ENCODE assay signal across 26 mouse cellular contexts in genomic region chr6:90308839-90309778, GRCm38 (mm10). TPM values are rescaled to one million over a fixed set of nuclear protein-coding genes. Genes with fewer than 3 reads are reported as not detected.
DNase-seq lines count a peak whose midpoint lies in the region; ATAC-seq and TF ChIP-seq lines count a peak whose summit lies in the region.
"Had no signal": no experiment of that assay in that cellular context is flagged by ENCODE, and none has a peak within 500 bp of the region (broad histone marks: within the 10 kb centered on the region; RNA-seq: fewer than 3 reads in every experiment).

No protein-coding gene starts in this region.

- no peak overlapping the region for H3K4me2 ChIP-seq in limb, embryonic 11.5 days (ENCODE audit: low read depth, severe bottlenecking)
- H3K4me2 ChIP-seq in embryonic facial prominence, embryonic 15.5 days (replicated peaks): no peak overlapping the region
- no peak overlapping the region for H3K4me2 ChIP-seq in kidney, embryonic 14.5 days (replicated peaks; ENCODE audit: low read depth, low read length)
- H3K4me2 ChIP-seq: intestine, embryonic 15.5 days; limb, embryonic 15.5 days; lung, embryonic 14.5 days had no signal

- TF ChIP-seq POLR2A in ES-Bruce4 (IDR thresholded peaks at IDR 0.05; ENCODE audit: insufficient read depth, low read length): no peak

- no peak for TF ChIP-seq EP300 in ES-Bruce4 (IDR thresholded peaks at IDR 0.05; ENCODE audit: insufficient read depth, low read depth, low read length)

- no peak overlapping the region for H3K4me3 ChIP-seq in limb, embryonic 11.5 days (ENCODE audit: low read depth, low read length)
- no peak overlapping the region for H3K4me3 ChIP-seq in limb, embryonic 10.5 days
- H3K4me3 ChIP-seq in E14TG2a.4 (replicated peaks; ENCODE audit: low read length) (peak overlapping the region; percentile 70), ES-Bruce4 (ENCODE audit: low read depth, low read length) (peak overlapping the region; percentile 31)
- no peak overlapping the region for H3K4me3 ChIP-seq in embryonic facial prominence, embryonic 15.5 days (replicated peaks)
- H3K4me3 ChIP-seq in kidney, embryonic 14.5 days (ENCODE audit: low read length): no peak overlapping the region
- no peak overlapping the region for H3K4me3 ChIP-seq in forebrain, embryonic 10.5 days
- H3K4me3 ChIP-seq: hindbrain, embryonic 10.5 days; intestine, embryonic 15.5 days; limb, embryonic 15.5 days had no signal

- DNase-seq in limb, embryonic 11.5 days (ENCODE audit: low spot score): no peak
- no peak for DNase-seq in limb, embryonic 10.5 days (ENCODE audit: low spot score)
- DNase-seq in forebrain, embryonic 10.5 days (ENCODE audit: extremely low spot score, low spot score): no peak
- DNase-seq: adrenal gland, postnatal 14 days; cerebellum, adult 8-10 months; gastrocnemius, postnatal 25 days; kidney, adult 9 months; kidney, postnatal 36 days; layer of hippocampus, adult 9-11 months; lung, embryonic 14.5 days; midbrain, embryonic 14.5 days; thymus, postnatal 25 days had no signal

- 0 out of 2 replicates have a peak, but pooled peaks have one; percentile 35 for ATAC-seq in limb, embryonic 11.5 days (ENCODE audit: insufficient number of reproducible peaks, low FRiP score, low TSS enrichment, low read depth)
- peak; percentile 39; the same call in 1 of the 2 replicates for ATAC-seq in embryonic facial prominence, embryonic 15.5 days (ENCODE audit: insufficient number of reproducible peaks, low FRiP score, low TSS enrichment, low read depth)
- no peak for ATAC-seq in kidney, embryonic 14.5 days (ENCODE audit: low FRiP score, low TSS enrichment)
- ATAC-seq: hindbrain, embryonic 16.5 days; intestine, embryonic 15.5 days had no signal

- H3K27me3 ChIP-seq in limb, embryonic 11.5 days (ENCODE audit: control insufficient read depth, insufficient read depth, low read length): no peaks in the 10 kb centered on the region
- 0 out of 2 replicates have a peak, but pooled peaks cover 4% of the 10 kb centered on the region for H3K27me3 ChIP-seq in limb, embryonic 10.5 days (ENCODE audit: low read depth, poor library complexity, severe bottlenecking)
- H3K27me3 ChIP-seq in E14TG2a.4 (ENCODE audit: insufficient read depth, low read length) (peaks cover 57% of the 10 kb centered on the region), ES-Bruce4 (ENCODE audit: control insufficient read depth, insufficient read depth, low read length, poor library complexity, severe bottlenecking) (peaks cover 7% of the 10 kb centered on the region)
- H3K27me3 ChIP-seq in embryonic facial prominence, embryonic 15.5 days: peaks cover 3% of the 10 kb centered on the region; the same call in 1 of the 2 replicates
- H3K27me3 ChIP-seq in kidney, embryonic 14.5 days (ENCODE audit: control insufficient read depth, insufficient read depth, low read length): no peaks in the 10 kb centered on the region
- no peaks in the 10 kb centered on the region for H3K27me3 ChIP-seq in forebrain, embryonic 10.5 days (ENCODE audit: poor library complexity, severe bottlenecking)
- H3K27me3 ChIP-seq: intestine, embryonic 15.5 days; limb, embryonic 15.5 days had no signal

- H3K9ac ChIP-seq in limb, embryonic 11.5 days (ENCODE audit: low read length): no peak overlapping the region
- no peak overlapping the region for H3K9ac ChIP-seq in ES-Bruce4 (ENCODE audit: low read depth, poor library complexity, severe bottlenecking)
- H3K9ac ChIP-seq in embryonic facial prominence, embryonic 15.5 days: no peak overlapping the region
- no peak overlapping the region for H3K9ac ChIP-seq in kidney, embryonic 14.5 days (ENCODE audit: low read depth, low read length)
- H3K9ac ChIP-seq: intestine, embryonic 15.5 days; limb, embryonic 15.5 days; liver, embryonic 14.5 days; lung, embryonic 14.5 days had no signal

- no peaks in the 10 kb centered on the region for H3K36me3 ChIP-seq in limb, embryonic 11.5 days (ENCODE audit: control insufficient read depth, insufficient read depth, low read length)
- no peaks in the 10 kb centered on the region for H3K36me3 ChIP-seq in limb, embryonic 10.5 days
- H3K36me3 ChIP-seq in E14TG2a.4 (ENCODE audit: insufficient read depth, low read length) (no peaks in the 10 kb centered on the region), ES-Bruce4 (ENCODE audit: control insufficient read depth, insufficient read depth, low read length, poor library complexity, severe bottlenecking) (no peaks in the 10 kb centered on the region)
- no peaks in the 10 kb centered on the region for H3K36me3 ChIP-seq in embryonic facial prominence, embryonic 15.5 days
- no peaks in the 10 kb centered on the region for H3K36me3 ChIP-seq in kidney, embryonic 14.5 days (ENCODE audit: control insufficient read depth, insufficient read depth, low read length)
- H3K36me3 ChIP-seq in forebrain, embryonic 10.5 days (replicated peaks): no peaks in the 10 kb centered on the region
- H3K36me3 ChIP-seq: hindbrain, embryonic 10.5 days; intestine, embryonic 15.5 days; limb, embryonic 15.5 days had no signal

- H3K27ac ChIP-seq in limb, embryonic 11.5 days (replicated peaks; ENCODE audit: low read depth, low read length): no peak overlapping the region
- H3K27ac ChIP-seq in limb, embryonic 10.5 days: no peak overlapping the region
- no peak overlapping the region for H3K27ac ChIP-seq in ES-Bruce4 (ENCODE audit: insufficient read depth, low read length)
- no peak overlapping the region for H3K27ac ChIP-seq in embryonic facial prominence, embryonic 15.5 days (replicated peaks)
- H3K27ac ChIP-seq in kidney, embryonic 14.5 days (ENCODE audit: low read depth, low read length): no peak overlapping the region
- H3K27ac ChIP-seq in forebrain, embryonic 10.5 days: no peak overlapping the region
- H3K27ac ChIP-seq: hindbrain, embryonic 10.5 days; intestine, embryonic 15.5 days; limb, embryonic 15.5 days; liver, embryonic 14.5 days had no signal

- peaks cover 3% of the 10 kb centered on the region; the same call in 1 of the 2 replicates for H3K9me3 ChIP-seq in limb, embryonic 11.5 days (ENCODE audit: control insufficient read depth, low read length)
- peaks cover 5% of the 10 kb centered on the region; the same call in 1 of the 2 replicates for H3K9me3 ChIP-seq in limb, embryonic 10.5 days (replicated peaks)
- H3K9me3 ChIP-seq in E14TG2a.4 (ENCODE audit: low read length) (peaks cover 40% of the 10 kb centered on the region), ES-Bruce4 (replicated peaks; ENCODE audit: control insufficient read depth, insufficient read depth, low read length, poor library complexity, severe bottlenecking) (peaks cover 21% of the 10 kb centered on the region)
- no peaks in the 10 kb centered on the region for H3K9me3 ChIP-seq in embryonic facial prominence, embryonic 15.5 days (replicated peaks)
- H3K9me3 ChIP-seq in kidney, embryonic 14.5 days (ENCODE audit: control insufficient read depth, low read length): peaks cover 7% of the 10 kb centered on the region
- H3K9me3 ChIP-seq in forebrain, embryonic 10.5 days: peaks cover 29% of the 10 kb centered on the region
- H3K9me3 ChIP-seq: intestine, embryonic 15.5 days had no signal

- TF ChIP-seq CTCF in E14TG2a.4 (conservative IDR thresholded peaks at IDR 0.05; ENCODE audit: low read length): no peak
- no peak for TF ChIP-seq CTCF in ES-Bruce4 (IDR thresholded peaks at IDR 0.05; ENCODE audit: low read depth, low read length)

- no peaks in the 10 kb centered on the region for H3K4me1 ChIP-seq in limb, embryonic 11.5 days (ENCODE audit: control insufficient read depth, insufficient read depth, low read length)
- no peaks in the 10 kb centered on the region for H3K4me1 ChIP-seq in limb, embryonic 10.5 days
- H3K4me1 ChIP-seq in E14TG2a.4 (replicated peaks; ENCODE audit: low read depth, low read length) (no peaks in the 10 kb centered on the region), ES-Bruce4 (ENCODE audit: control insufficient read depth, insufficient read depth, low read length) (no peaks in the 10 kb centered on the region)
- no peaks in the 10 kb centered on the region for H3K4me1 ChIP-seq in embryonic facial prominence, embryonic 15.5 days
- H3K4me1 ChIP-seq in kidney, embryonic 14.5 days (ENCODE audit: control insufficient read depth, insufficient read depth, low read length): no peaks in the 10 kb centered on the region
- H3K4me1 ChIP-seq in forebrain, embryonic 10.5 days: no peaks in the 10 kb centered on the region
- H3K4me1 ChIP-seq: hindbrain, embryonic 10.5 days; intestine, embryonic 15.5 days; limb, embryonic 15.5 days had no signal

- WGBS in limb, embryonic 11.5 days: 83% methylated on average over 87 of the region's 87 CpGs
- 88% methylated on average over 87 of the region's 87 CpGs for WGBS in limb, embryonic 10.5 days
- WGBS in embryonic facial prominence, embryonic 15.5 days: 88% methylated on average over 87 of the region's 87 CpGs
- WGBS in kidney, embryonic 14.5 days: 87% methylated on average over 87 of the region's 87 CpGs
- WGBS in forebrain, embryonic 10.5 days: 89% methylated on average over 87 of the region's 87 CpGs

RNA-seq across cellular contexts. Expression of gene BC048671, which starts 8.1 kb away (rescaled TPM):
- polyA plus RNA-seq in limb, embryonic 11.5 days (2014; fragmentation: Nextera tagmentation; extraction: Ambion mirVana): not detected in 2 replicates
- not detected in 2 replicates for polyA plus RNA-seq in limb, embryonic 10.5 days (2016; fragmentation: Nextera tagmentation; extraction: Ambion mirVana)
- not detected in 2 replicates for polyA plus RNA-seq in ES-Bruce4 (2011; ENCODE audit: insufficient read depth, insufficient read length, low read depth, missing spikeins)
- not detected in 2 replicates for polyA plus RNA-seq in embryonic facial prominence, embryonic 15.5 days (2015; fragmentation: Nextera tagmentation; extraction: Ambion mirVana)
- not detected in 2 replicates for polyA plus RNA-seq in kidney, embryonic 14.5 days (2014; fragmentation: Nextera tagmentation; extraction: Ambion mirVana)
- not detected in 2 replicates for polyA plus RNA-seq in forebrain, embryonic 10.5 days (2016; fragmentation: Nextera tagmentation; extraction: Ambion mirVana)
- polyA plus RNA-seq: brain, embryonic 14.5 days; C2C12; forebrain, embryonic 11.5 days; heart, embryonic 16.5 days; hindbrain, embryonic 10.5 days; hindbrain, embryonic 16.5 days; intestine, embryonic 15.5 days; limb, embryonic 15.5 days; liver, embryonic 14.5 days; lung, embryonic 14.5 days; midbrain, embryonic 14.5 days; neural tube, embryonic 11.5 days had no signal

RNA-seq across cellular contexts. Expression of gene Chst13, which starts 15.9 kb away (rescaled TPM):
- not detected in 2 replicates for polyA plus RNA-seq in limb, embryonic 11.5 days (2014; fragmentation: Nextera tagmentation; extraction: Ambion mirVana)
- 0.09 TPM in 1 of 2 replicates, not detected in the other for polyA plus RNA-seq in limb, embryonic 10.5 days (2016; fragmentation: Nextera tagmentation; extraction: Ambion mirVana)
- not detected in 2 replicates for polyA plus RNA-seq in ES-Bruce4 (2011; ENCODE audit: insufficient read depth, insufficient read length, low read depth, missing spikeins)
- 4.4 and 6.8 TPM in 2 replicates for polyA plus RNA-seq in embryonic facial prominence, embryonic 15.5 days (2015; fragmentation: Nextera tagmentation; extraction: Ambion mirVana)
- polyA plus RNA-seq in kidney, embryonic 14.5 days (2014; fragmentation: Nextera tagmentation; extraction: Ambion mirVana): 4.1 and 4.8 TPM in 2 replicates
- polyA plus RNA-seq in forebrain, embryonic 10.5 days (2016; fragmentation: Nextera tagmentation; extraction: Ambion mirVana): not detected in 2 replicates
- polyA plus RNA-seq: heart, embryonic 16.5 days; hindbrain, embryonic 10.5 days; lung, embryonic 14.5 days; midbrain, embryonic 14.5 days; neural tube, embryonic 11.5 days had no signal

RNA-seq across cellular contexts. Expression of gene Uroc1, which starts 24.0 kb away (rescaled TPM):
- 0.07 and 0.14 TPM in 2 replicates for polyA plus RNA-seq in limb, embryonic 11.5 days (2014; fragmentation: Nextera tagmentation; extraction: Ambion mirVana)
- polyA plus RNA-seq in limb, embryonic 10.5 days (2016; fragmentation: Nextera tagmentation; extraction: Ambion mirVana): 0.15 and 0.16 TPM in 2 replicates
- not detected in 2 replicates for polyA plus RNA-seq in ES-Bruce4 (2011; ENCODE audit: insufficient read depth, insufficient read length, low read depth, missing spikeins)
- 0.07 and 0.19 TPM in 2 replicates for polyA plus RNA-seq in embryonic facial prominence, embryonic 15.5 days (2015; fragmentation: Nextera tagmentation; extraction: Ambion mirVana)
- 0.05 TPM in 1 of 2 replicates, not detected in the other for polyA plus RNA-seq in kidney, embryonic 14.5 days (2014; fragmentation: Nextera tagmentation; extraction: Ambion mirVana)
- not detected in 2 replicates for polyA plus RNA-seq in forebrain, embryonic 10.5 days (2016; fragmentation: Nextera tagmentation; extraction: Ambion mirVana)
- polyA plus RNA-seq: brain, embryonic 14.5 days; C2C12; forebrain, embryonic 11.5 days; hindbrain, embryonic 10.5 days; lung, embryonic 14.5 days; midbrain, embryonic 14.5 days; neural tube, embryonic 11.5 days had no signal

Comparison
In these comparisons a context has a peak if more than half of its experiments do, and no peak if none do; other contexts are left out.
1. H3K4me3 ChIP-seq: peak in E14TG2a.4 (single experiment) and ES-Bruce4 (single experiment); none in limb, embryonic 11.5 days (single experiment), limb, embryonic 10.5 days (single experiment), embryonic facial prominence, embryonic 15.5 days (single experiment), kidney, embryonic 14.5 days (single experiment) and forebrain, embryonic 10.5 days (single experiment).